16 mouse cellular contexts compared by ENCODE assay signal in the genomic region with DNA sequence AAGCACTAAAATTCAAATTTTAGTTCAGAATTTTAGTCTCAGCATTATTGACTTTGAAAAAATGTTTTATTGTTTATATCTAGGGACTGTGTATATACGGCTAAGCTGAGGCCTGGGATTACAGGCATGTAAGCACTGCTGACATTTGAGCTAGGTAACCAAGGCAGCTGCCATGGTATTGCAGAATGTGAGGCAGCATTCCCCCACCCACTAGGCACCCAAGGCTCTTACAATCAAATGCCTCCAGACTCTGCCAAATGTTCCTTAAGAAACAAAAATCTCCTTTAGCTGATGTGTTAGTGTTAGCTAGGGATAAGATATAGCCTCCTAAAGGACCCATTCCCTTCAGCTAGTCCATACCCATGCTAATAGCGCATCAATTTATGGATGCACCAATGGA.
"Had no signal": no experiment of that assay in that cellular context is flagged by ENCODE, and none has a peak within 500 bp of the region (broad histone marks: within the 10 kb centered on the region; RNA-seq: fewer than 3 reads in every experiment).

No protein-coding gene starts in this region.

- H3K4me1 ChIP-seq: liver, embryonic 15.5 days; stomach, embryonic 15.5 days had no signal

- DNase-seq: liver, embryonic 13.5 days; lung, adult 18-20 months; lung, embryonic 14.5 days; lung, postnatal 10 days; lung, postnatal 4 days; right cerebral cortex, postnatal 14 days; thymus, adult 18-20 months; thymus, postnatal 14 days; thymus, postnatal 36 days had no signal

- H3K27me3 ChIP-seq: liver, embryonic 13.5 days; liver, embryonic 15.5 days; midbrain, embryonic 12.5 days; midbrain, embryonic 15.5 days; neural tube, embryonic 13.5 days; stomach, embryonic 15.5 days had no signal

- H3K4me3 ChIP-seq: liver, embryonic 13.5 days; liver, embryonic 15.5 days; midbrain, embryonic 10.5 days; midbrain, embryonic 12.5 days; midbrain, embryonic 15.5 days; neural tube, embryonic 13.5 days; stomach, embryonic 15.5 days had no signal

- H3K27ac ChIP-seq: liver, embryonic 13.5 days; liver, embryonic 15.5 days; midbrain, embryonic 10.5 days; midbrain, embryonic 12.5 days; midbrain, embryonic 15.5 days; neural tube, embryonic 13.5 days; stomach, embryonic 15.5 days; stomach, postnatal 0 days had no signal

- H3K9ac ChIP-seq: liver, embryonic 13.5 days; liver, embryonic 15.5 days; lung, embryonic 14.5 days; midbrain, embryonic 12.5 days; midbrain, embryonic 15.5 days; neural tube, embryonic 13.5 days; stomach, embryonic 15.5 days had no signal

- ATAC-seq: midbrain, embryonic 15.5 days had no signal

- H3K9me3 ChIP-seq: liver, embryonic 13.5 days; liver, embryonic 15.5 days; midbrain, embryonic 10.5 days; midbrain, embryonic 12.5 days; midbrain, embryonic 15.5 days; neural tube, embryonic 13.5 days; stomach, embryonic 15.5 days had no signal

- H3K4me2 ChIP-seq: liver, embryonic 13.5 days; liver, embryonic 15.5 days; lung, embryonic 14.5 days; midbrain, embryonic 12.5 days; midbrain, embryonic 15.5 days; neural tube, embryonic 13.5 days; stomach, embryonic 15.5 days had no signal

- H3K36me3 ChIP-seq: liver, embryonic 15.5 days; stomach, embryonic 15.5 days had no signal
